Mouse (Mus musculus) urinary bladder, adult 2 months (tissue): ENCODE data around the gene Eri3. TPM values are rescaled to one million over a fixed set of nuclear protein-coding genes. Genes with fewer than 3 reads are reported as not detected.

Experiments used
- DNase-seq: peaks from one replicate; pipeline ENCODE4 v3.0.0; 2022; ENCODE audit warnings: low spot score
- polyA plus RNA-seq: library from polyadenylated mRNA; depleted of rRNA; stranded (reverse); fragments of >200 nt; gene quantifications from 2 replicates; pipeline ENCODE4 v1.2.3, GENCODE M21; 2012

The Eri3 gene
- polyA plus RNA-seq, 1 experiment = 95.4 TPM

GRCm38 (mm10) chr4:117658582-117659444, 108.6 kb downstream of the Eri3 start:
- DNase-seq = no peak

GRCm38 (mm10) chr4:117660001-117660400, 109.8 kb downstream of the Eri3 start:
- DNase-seq = no peak

- no peak for DNase-seq
Measured at GRCm38 (mm10) chr4:117664411-117665137, 114.4 kb downstream of the Eri3 start.

GRCm38 (mm10) chr4:117665531-117665930, 115.4 kb downstream of the Eri3 start:
- no peak for DNase-seq

GRCm38 (mm10) chr4:117666054-117666453, 115.9 kb downstream of the Eri3 start:
- DNase-seq = no peak

GRCm38 (mm10) chr4:117669874-117670273, 119.7 kb downstream of the Eri3 start:
- DNase-seq = no peak

- DNase-seq = no peak
Measured at GRCm38 (mm10) chr4:117672042-117672441, 121.9 kb downstream of the Eri3 start.

- DNase-seq = no peak
Measured at GRCm38 (mm10) chr4:117673901-117674300, 123.7 kb downstream of the Eri3 start.

GRCm38 (mm10) chr4:117676903-117677302, 126.7 kb downstream of the Eri3 start:
- DNase-seq = peak; percentile 53

- no peak for DNase-seq
Measured at GRCm38 (mm10) chr4:117680963-117681362, 130.8 kb downstream of the Eri3 start.

- DNase-seq = peak; percentile 69
Measured at GRCm38 (mm10) chr4:117681931-117682461, 131.8 kb downstream of the Eri3 start, which contains the start of gene Dmap1. TSS of gene Dmap1 (minus strand) at chr4:117682273.

- DNase-seq = no peak
Measured at GRCm38 (mm10) chr4:117682463-117682862, 132.3 kb downstream of the Eri3 start.

GRCm38 (mm10) chr4:117683048-117683768, 133.0 kb downstream of the Eri3 start:
- DNase-seq = no peak

GRCm38 (mm10) chr4:117686354-117686753, 136.2 kb downstream of the Eri3 start:
- DNase-seq = no peak

- DNase-seq = no peak
Measured at GRCm38 (mm10) chr4:117705361-117705760, 155.2 kb downstream of the Eri3 start.

GRCm38 (mm10) chr4:117708780-117709550, 158.8 kb downstream of the Eri3 start:
- DNase-seq = no peak

GRCm38 (mm10) chr4:117712314-117712713, 162.1 kb downstream of the Eri3 start:
- no peak for DNase-seq

GRCm38 (mm10) chr4:117713303-117714098, 163.3 kb downstream of the Eri3 start:
- DNase-seq = no peak
